Mouse (Mus musculus): ENCODE data around the gene Rhbdd2.

Rhbdd2 gene

GRCm38 (mm10) chr5:135643869-135644268 lies 11.5 kb downstream of the Rhbdd2 start:
- no peak for DNase-seq (ENCODE audit: extremely low spot score, low spot score)

GRCm38 (mm10) chr5:135645330-135645729 lies 12.9 kb downstream of the Rhbdd2 start:
- no peak for DNase-seq (ENCODE audit: extremely low spot score, low spot score)

- no peak for DNase-seq (ENCODE audit: extremely low spot score, low spot score)
Observed at GRCm38 (mm10) chr5:135646038-135646437, 13.6 kb downstream of the Rhbdd2 start.

GRCm38 (mm10) chr5:135648461-135649308 lies 16.3 kb downstream of the Rhbdd2 start:
- DNase-seq (ENCODE audit: extremely low spot score, low spot score): no peak

GRCm38 (mm10) chr5:135649309-135649633 lies 16.9 kb downstream of the Rhbdd2 start:
- no peak for DNase-seq (ENCODE audit: extremely low spot score, low spot score)

GRCm38 (mm10) chr5:135651536-135651935 lies 19.1 kb downstream of the Rhbdd2 start:
- no peak for DNase-seq (ENCODE audit: extremely low spot score, low spot score)

- DNase-seq (ENCODE audit: extremely low spot score, low spot score): no peak
Observed at GRCm38 (mm10) chr5:135653209-135653608, 20.8 kb downstream of the Rhbdd2 start.

GRCm38 (mm10) chr5:135656046-135656445 lies 23.6 kb downstream of the Rhbdd2 start:
- DNase-seq (ENCODE audit: extremely low spot score, low spot score): no peak

- no peak for DNase-seq (ENCODE audit: extremely low spot score, low spot score)
Observed at GRCm38 (mm10) chr5:135657128-135657527, 24.7 kb downstream of the Rhbdd2 start.

- DNase-seq (ENCODE audit: extremely low spot score, low spot score): no peak
Observed at GRCm38 (mm10) chr5:135657703-135658373, 25.4 kb downstream of the Rhbdd2 start.

- DNase-seq (ENCODE audit: extremely low spot score, low spot score): no peak
Observed at GRCm38 (mm10) chr5:135659956-135660355, 27.5 kb downstream of the Rhbdd2 start.

GRCm38 (mm10) chr5:135660535-135660934 lies 28.1 kb downstream of the Rhbdd2 start:
- DNase-seq (ENCODE audit: extremely low spot score, low spot score): no peak

- no peak for DNase-seq (ENCODE audit: extremely low spot score, low spot score)
Observed at GRCm38 (mm10) chr5:135666890-135667289, 34.5 kb downstream of the Rhbdd2 start.

GRCm38 (mm10) chr5:135668071-135668470 lies 35.7 kb downstream of the Rhbdd2 start:
- DNase-seq (ENCODE audit: extremely low spot score, low spot score): no peak

- no peak for DNase-seq (ENCODE audit: extremely low spot score, low spot score)
Observed at GRCm38 (mm10) chr5:135669741-135670275, 37.4 kb downstream of the Rhbdd2 start, which contains the start of gene Por. Gene Por (plus strand): TSS chr5:135670033.

- DNase-seq (ENCODE audit: extremely low spot score, low spot score): no peak
Observed at GRCm38 (mm10) chr5:135670881-135671280, 38.5 kb downstream of the Rhbdd2 start.

- no peak for DNase-seq (ENCODE audit: extremely low spot score, low spot score)
Observed at GRCm38 (mm10) chr5:135672509-135672908, 40.1 kb downstream of the Rhbdd2 start.

GRCm38 (mm10) chr5:135672980-135673379 lies 40.6 kb downstream of the Rhbdd2 start:
- no peak for DNase-seq (ENCODE audit: extremely low spot score, low spot score)

- DNase-seq (ENCODE audit: extremely low spot score, low spot score): no peak
Observed at GRCm38 (mm10) chr5:135674349-135674775, 41.9 kb downstream of the Rhbdd2 start.

- DNase-seq (ENCODE audit: extremely low spot score, low spot score): peak; percentile 84
Observed at GRCm38 (mm10) chr5:135674821-135675220, 42.4 kb downstream of the Rhbdd2 start.

- DNase-seq (ENCODE audit: extremely low spot score, low spot score): no peak
Observed at GRCm38 (mm10) chr5:135676696-135677095, 44.3 kb downstream of the Rhbdd2 start.

GRCm38 (mm10) chr5:135677251-135677650 lies 44.8 kb downstream of the Rhbdd2 start:
- no peak for DNase-seq (ENCODE audit: extremely low spot score, low spot score)
